Mouse (Mus musculus) embryo, embryonic 11.5 days (tissue): ENCODE results near the gene Ltb4r2.

Experiments used
- DNase-seq: peaks from one replicate; pipeline ENCODE4 v3.0.0-alpha.2; 2012; ENCODE audit warnings: low read depth, low spot score

Gene Ltb4r2

GRCm38 (mm10) chr14:55737086-55737687, 24.0 kb upstream of the Ltb4r2 start:
- no peak for DNase-seq

GRCm38 (mm10) chr14:55743711-55744110, 17.5 kb upstream of the Ltb4r2 start:
- DNase-seq: peak; percentile 80

GRCm38 (mm10) chr14:55745180-55745860, 15.9 kb upstream of the Ltb4r2 start, which contains the start of the genes Dhrs1 and Nop9:
TSS of gene Dhrs1 (minus strand) at chr14:55745690.
TSS of gene Nop9 (plus strand) at chr14:55745693.
- peak; percentile 82 for DNase-seq

- DNase-seq: no peak
Measured at GRCm38 (mm10) chr14:55745861-55746237, 15.4 kb upstream of the Ltb4r2 start.

GRCm38 (mm10) chr14:55747051-55747847, 14.0 kb upstream of the Ltb4r2 start:
- no peak for DNase-seq

- no peak for DNase-seq
Measured at GRCm38 (mm10) chr14:55757566-55757965, 3.7 kb upstream of the Ltb4r2 start.

- no peak for DNase-seq
Measured at GRCm38 (mm10) chr14:55758363-55758784, 2.9 kb upstream of the Ltb4r2 start, which contains the start of gene Cideb. TSS of gene Cideb (minus strand) at chr14:55758458.

- DNase-seq: peak; percentile 61
Measured at GRCm38 (mm10) chr14:55760156-55760555, 1.1 kb upstream of the Ltb4r2 start.

GRCm38 (mm10) chr14:55762001-55762821, 983 bp downstream of the Ltb4r2 start:
- DNase-seq: no peak

- DNase-seq: no peak
Measured at GRCm38 (mm10) chr14:55763166-55763565, 1.9 kb downstream of the Ltb4r2 start.

GRCm38 (mm10) chr14:55765696-55766095, 4.5 kb downstream of the Ltb4r2 start, which contains the start of gene Ltb4r1:
TSS of gene Ltb4r1 (plus strand) at chr14:55765962.
- DNase-seq: no peak

GRCm38 (mm10) chr14:55767519-55768414, 6.5 kb downstream of the Ltb4r2 start:
- no peak for DNase-seq

GRCm38 (mm10) chr14:55768555-55768954, 7.3 kb downstream of the Ltb4r2 start:
- DNase-seq: no peak

GRCm38 (mm10) chr14:55769087-55769703, 8.0 kb downstream of the Ltb4r2 start:
- no peak for DNase-seq

GRCm38 (mm10) chr14:55776711-55777110, 15.5 kb downstream of the Ltb4r2 start:
- no peak for DNase-seq

GRCm38 (mm10) chr14:55777176-55777575, 15.9 kb downstream of the Ltb4r2 start:
- no peak for DNase-seq

- no peak for DNase-seq
Measured at GRCm38 (mm10) chr14:55777806-55778205, 16.6 kb downstream of the Ltb4r2 start.

- DNase-seq: no peak
Measured at GRCm38 (mm10) chr14:55778686-55779085, 17.5 kb downstream of the Ltb4r2 start.

- no peak for DNase-seq
Measured at GRCm38 (mm10) chr14:55779656-55780055, 18.4 kb downstream of the Ltb4r2 start.

GRCm38 (mm10) chr14:55780736-55781135, 19.5 kb downstream of the Ltb4r2 start:
- no peak for DNase-seq
